Mouse (Mus musculus) cerebellum, postnatal 25 days (tissue): ENCODE measurements around the gene Fam178b.

Experiments
- DNase-seq, 2 experiments: peaks; one replicate each; pipeline ENCODE4 v3.0.0; 2021; ENCODE audit warnings: mixed read lengths in 2 of 2

Fam178b gene

GRCm38 (mm10) chr1:36512966-36513280 lies 170.1 kb downstream of the Fam178b start:
- no peak for DNase-seq
